Mouse (Mus musculus): ENCODE results near the gene Rapgef4.

DNA sequence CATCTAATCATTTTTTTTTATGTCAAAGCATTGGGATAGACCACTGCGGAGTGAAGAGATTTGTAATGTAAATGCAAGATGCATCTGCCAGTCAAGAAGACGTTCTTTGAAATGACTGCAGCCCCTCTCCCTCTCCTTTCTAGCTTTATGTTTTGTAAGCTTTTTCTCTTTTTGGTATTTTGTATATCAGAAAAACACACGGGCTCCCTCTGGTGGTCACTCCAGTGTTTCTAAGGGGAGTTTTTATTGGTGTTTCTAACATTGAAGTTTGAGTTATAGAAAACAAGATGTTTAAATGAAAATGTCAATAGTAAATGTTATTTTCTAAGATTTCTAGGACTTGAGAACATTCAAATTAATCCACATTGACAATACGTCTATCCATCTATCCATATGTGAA lies 168.0 kb downstream of the Rapgef4 start:
- TF ChIP-seq CTCF (IDR thresholded peaks at IDR 0.05; ENCODE audit: control insufficient read depth, insufficient read depth, insufficient read length) = no peak
- no peak for TF ChIP-seq MAX (IDR thresholded peaks at IDR 0.05)
- TF ChIP-seq MYOD1 (IDR thresholded peaks at IDR 0.05; ENCODE audit: control insufficient read depth, insufficient read length, low read depth) = no peak
- TF ChIP-seq MYOG (IDR thresholded peaks at IDR 0.05; ENCODE audit: control insufficient read depth, extremely low read depth, insufficient read length) = no peak
- no peak for TF ChIP-seq FOSL1 (IDR thresholded peaks at IDR 0.05; ENCODE audit: insufficient read depth, low read length, poor library complexity, severe bottlenecking)
- TF ChIP-seq USF1 (IDR thresholded peaks at IDR 0.05; ENCODE audit: low read depth) = no peak
